Mouse (Mus musculus) spleen, adult 2 months (tissue): ENCODE measurements around the gene Med16. TPM values are rescaled to one million over a fixed set of nuclear protein-coding genes. Genes with fewer than 3 reads are reported as not detected.

ENCODE experiments used
- DNase-seq, 2 experiments: peaks; one replicate each; pipeline versions ENCODE4 v3.0.0 to v3.0.0-alpha.2; 2012 to 2021; ENCODE audit warnings: low spot score in 2 of 2, low read depth in 1 of 2
- H3K27ac ChIP-seq: fragments of 200-500 bp; 2 replicates; pipeline ENCODE4 v1.5.1; 2012; ENCODE audit warnings: low read length, inconsistent platforms; ENCODE audit not compliant: insufficient read depth
- H3K27me3 ChIP-seq: fragments of 200-500 bp; 2 replicates; pipeline ENCODE4 v1.6.1; 2012; ENCODE audit warnings: mild to moderate bottlenecking, moderate library complexity, low read length, inconsistent platforms; ENCODE audit not compliant: control insufficient read depth, insufficient read depth
- H3K36me3 ChIP-seq: fragments of 200-500 bp; 2 replicates; pipeline ENCODE4 v1.6.1; 2012; ENCODE audit warnings: mild to moderate bottlenecking, low read length, inconsistent platforms; ENCODE audit not compliant: control insufficient read depth, insufficient read depth
- H3K4me1 ChIP-seq: fragments of 200-500 bp; 2 replicates; pipeline ENCODE4 v1.6.1; 2011; ENCODE audit warnings: inconsistent platforms; ENCODE audit not compliant: control insufficient read depth, insufficient read depth, insufficient read length
- H3K4me3 ChIP-seq: fragments of 200-500 bp; 2 replicates; pipeline ENCODE4 v1.5.1; 2011; ENCODE audit warnings: mild to moderate bottlenecking, inconsistent platforms; ENCODE audit not compliant: insufficient read depth, insufficient read length; ENCODE audit errors: extremely low read depth
- CTCF ChIP-seq: fragments of 200-500 bp; IDR thresholded peaks from 2 replicates; pipeline ENCODE4 v1.5.1; 2011; ENCODE audit warnings: mild to moderate bottlenecking, inconsistent platforms; ENCODE audit not compliant: insufficient read depth, insufficient read length, insufficient replicate concordance; ENCODE audit errors: extremely low read depth
- POLR2A ChIP-seq: fragments of 200-500 bp; IDR thresholded peaks from 2 replicates; pipeline ENCODE4 v1.6.1; 2011; ENCODE audit warnings: low read depth, low read length, inconsistent platforms
- WGBS: fragments of 180-500 bp; shearing (Covaris S2); methylation state at CpG from one replicate; pipeline ENCODE4 v1.1.7; 2018; 5-methylcytosine and 5-hydroxymethylcytosine counted together
- polyA plus RNA-seq: library from polyadenylated mRNA; depleted of rRNA; stranded (reverse); fragments of >200 nt; gene quantifications from 2 replicates; pipeline ENCODE4 v1.2.3, GENCODE M21; 2012

Med16 gene
- polyA plus RNA-seq, 1 experiment: 46.4 TPM

DNA sequence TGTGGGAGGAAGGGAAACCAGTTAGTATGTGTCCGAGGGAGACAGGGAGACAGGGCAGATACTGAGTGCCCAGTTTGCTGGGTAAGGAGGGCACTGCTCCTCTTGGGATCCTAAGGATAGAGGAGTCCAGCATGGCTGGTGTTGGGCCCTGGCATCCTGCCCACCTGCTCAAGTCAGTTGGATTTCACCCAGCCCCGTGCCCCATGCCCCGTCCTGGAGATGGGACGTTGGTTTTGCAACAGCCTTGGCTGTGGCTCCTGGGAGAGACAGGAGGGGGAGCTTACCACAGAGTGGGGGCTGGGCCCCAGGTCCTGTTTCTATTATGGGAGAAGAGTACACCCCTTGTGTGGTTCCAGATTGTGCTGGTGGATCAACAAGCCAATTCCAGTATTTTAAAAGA, 24.3 kb downstream of the Med16 start:
- no peak for DNase-seq
- Histone ChIP-seq H3K27ac (no peak overlapping the region), H3K27me3 (0 out of 2 replicates have a peak, but pooled peaks cover 2% of the 10 kb centered on the region), H3K36me3 (no peaks in the 10 kb centered on the region), H3K4me3 (no peak overlapping the region), H3K4me1 (peaks cover 10% of the 10 kb centered on the region)
- no peak for TF ChIP-seq CTCF
- TF ChIP-seq POLR2A: no peak
- 18% methylated on average over 4 of the region's 4 CpGs for WGBS

DNA sequence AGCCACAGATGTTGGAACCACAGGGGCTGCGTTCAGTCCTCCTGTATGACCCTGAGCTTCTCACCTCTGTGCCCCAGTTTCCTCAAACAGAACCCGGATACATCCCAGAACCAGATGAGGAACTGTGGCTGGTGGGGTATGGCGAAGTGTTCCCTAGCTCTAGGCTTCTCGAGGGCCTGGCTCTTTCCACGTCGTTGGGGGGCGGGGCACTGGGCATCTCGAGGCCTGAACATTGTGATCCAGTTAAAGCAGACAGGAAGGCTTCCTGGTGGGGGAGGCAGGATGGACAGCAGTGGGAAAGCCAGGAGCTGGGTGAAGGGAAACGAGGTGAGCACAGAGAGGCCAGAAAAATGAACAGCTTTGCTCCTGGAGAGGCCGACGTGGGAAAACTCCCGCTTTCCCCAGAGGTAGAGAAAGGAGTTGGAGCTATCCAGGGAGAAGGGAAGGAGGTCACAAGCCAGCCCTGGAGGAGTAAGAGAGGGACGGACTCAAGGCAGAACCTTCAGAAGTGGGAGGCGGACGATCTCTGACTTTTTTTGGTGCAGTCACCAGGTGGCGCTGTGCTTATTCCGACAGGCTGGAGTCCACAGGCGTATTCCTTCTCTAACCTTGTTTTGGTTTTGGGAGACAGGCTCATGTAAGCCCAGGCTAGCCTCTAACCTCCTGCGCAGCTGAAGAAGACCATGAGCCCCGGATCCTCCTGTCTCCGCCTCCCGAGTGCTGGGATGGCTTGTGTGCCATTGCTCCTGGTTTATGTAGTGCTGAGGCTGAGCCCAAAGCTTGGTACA, 25.2 kb downstream of the Med16 start:
- Histone ChIP-seq H3K4me1 (peaks cover 10% of the 10 kb centered on the region), H3K4me3 (no peak overlapping the region), H3K27me3 (0 out of 2 replicates have a peak, but pooled peaks cover 2% of the 10 kb centered on the region), H3K27ac (no peak overlapping the region), H3K36me3 (no peaks in the 10 kb centered on the region)
- 24% methylated on average over 22 of the region's 22 CpGs for WGBS
- TF ChIP-seq CTCF: peak; percentile 80; the same call in 1 of the 2 replicates
- TF ChIP-seq POLR2A: no peak
- peak; percentile 49 to 69 for DNase-seq

DNA sequence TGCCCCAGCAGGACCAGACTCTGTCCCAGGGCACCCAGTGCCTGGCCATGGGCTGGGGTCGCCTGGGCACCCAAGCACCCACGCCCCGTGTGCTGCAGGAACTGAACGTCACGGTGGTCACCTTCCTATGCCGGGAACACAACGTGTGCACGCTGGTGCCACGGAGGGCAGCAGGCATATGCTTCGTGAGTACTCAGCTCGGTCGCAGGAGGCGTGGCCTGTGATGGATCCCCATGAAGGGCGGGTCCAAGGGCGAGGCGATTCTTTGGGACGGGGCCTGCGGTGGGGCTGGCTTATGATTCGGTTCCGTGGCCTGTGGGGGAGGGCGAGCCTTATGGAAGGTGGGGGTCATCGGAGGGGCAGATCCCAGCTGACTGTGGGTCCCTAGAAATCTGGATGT, 26.7 kb downstream of the Med16 start:
- 0 out of 2 replicates have a peak, but pooled peaks cover 2% of the 10 kb centered on the region for H3K27me3 ChIP-seq
- H3K36me3 ChIP-seq: no peaks in the 10 kb centered on the region
- H3K4me1 ChIP-seq: peaks cover 19% of the 10 kb centered on the region
- no peak overlapping the region for H3K27ac ChIP-seq
- TF ChIP-seq CTCF (no peak), POLR2A (no peak)
- 0 out of 2 replicates have a peak overlapping the region, but pooled peaks have one; percentile 4 for H3K4me3 ChIP-seq
- 6% methylated on average over 22 of the region's 22 CpGs for WGBS
- no peak for DNase-seq

GRCm38 (mm10) chr10:79880721-79881120, 28.0 kb downstream of the Med16 start:
- TF ChIP-seq CTCF (no peak), POLR2A (no peak)
- Histone ChIP-seq H3K36me3 (no peaks in the 10 kb centered on the region), H3K27ac (no peak overlapping the region), H3K4me1 (peaks cover 22% of the 10 kb centered on the region), H3K4me3 (no peak overlapping the region), H3K27me3 (0 out of 2 replicates have a peak, but pooled peaks cover 2% of the 10 kb centered on the region)
- 9% methylated on average over 9 of the region's 9 CpGs for WGBS
- no peak for DNase-seq

DNA sequence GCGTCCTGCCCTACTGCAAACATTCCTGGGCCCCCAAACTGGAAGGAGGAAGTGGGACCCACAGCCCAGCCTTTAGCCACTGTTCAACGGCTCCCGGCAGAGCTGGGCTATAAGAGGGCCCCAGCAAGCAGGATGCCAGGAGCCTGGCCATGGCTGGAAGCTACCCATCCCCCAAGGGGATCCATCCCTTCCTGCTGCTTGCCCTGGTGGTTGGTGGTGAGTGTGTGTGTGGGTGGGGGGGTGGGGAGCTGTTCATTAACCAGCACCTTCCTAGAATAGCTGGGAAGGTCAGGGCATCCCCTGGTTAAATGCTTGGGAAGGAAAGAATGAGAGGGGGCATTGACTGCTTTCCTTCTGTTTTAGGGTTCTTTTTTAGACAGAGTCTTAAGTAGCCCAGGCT, 29.2 kb downstream of the Med16 start:
- no peak overlapping the region for H3K4me3 ChIP-seq
- H3K36me3 ChIP-seq: no peaks in the 10 kb centered on the region
- H3K4me1 ChIP-seq: peaks cover 23% of the 10 kb centered on the region
- DNase-seq: no peak
- no peak for TF ChIP-seq POLR2A
- TF ChIP-seq CTCF: no peak
- WGBS: 17% methylated on average over 3 of the region's 3 CpGs
- H3K27me3 ChIP-seq: 0 out of 2 replicates have a peak, but pooled peaks cover 2% of the 10 kb centered on the region
- H3K27ac ChIP-seq: no peak overlapping the region

DNA sequence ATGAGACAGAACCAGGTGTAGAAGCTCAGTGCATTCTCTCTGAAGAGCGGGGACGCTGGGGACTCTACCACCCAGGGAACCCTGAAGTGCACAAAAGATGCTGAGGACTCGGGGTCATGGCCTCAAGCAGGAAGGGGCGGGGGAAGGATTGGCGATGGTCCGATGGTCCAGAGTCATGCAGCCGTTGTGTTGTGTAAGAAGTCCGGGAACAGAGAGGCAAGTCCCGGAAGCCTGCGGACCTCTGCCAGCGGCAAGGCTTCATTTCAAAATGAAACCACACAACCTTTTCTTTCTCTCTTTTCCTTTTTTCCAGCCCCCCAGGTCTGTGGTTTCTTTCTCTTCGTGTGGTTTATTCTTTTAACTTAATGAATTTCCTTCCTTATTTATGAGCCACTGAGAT, 31.0 kb downstream of the Med16 start:
- Histone ChIP-seq H3K4me1 (peaks cover 32% of the 10 kb centered on the region), H3K36me3 (no peaks in the 10 kb centered on the region), H3K4me3 (peak overlapping the region; percentile 27), H3K27ac (no peak overlapping the region), H3K27me3 (peaks cover 10% of the 10 kb centered on the region)
- TF ChIP-seq CTCF: no peak
- no peak for TF ChIP-seq POLR2A
- no peak for DNase-seq
- 2% methylated on average over 12 of the region's 12 CpGs for WGBS

- H3K4me1 ChIP-seq: peaks cover 31% of the 10 kb centered on the region
- WGBS: 0% methylated on average over 1 of the region's 1 CpGs
- DNase-seq: no peak
- H3K36me3 ChIP-seq: no peaks in the 10 kb centered on the region
- peaks cover 10% of the 10 kb centered on the region for H3K27me3 ChIP-seq
- no peak for TF ChIP-seq POLR2A
- no peak overlapping the region for H3K27ac ChIP-seq
- no peak overlapping the region for H3K4me3 ChIP-seq
Measured at GRCm38 (mm10) chr10:79877174-79877573, 31.5 kb downstream of the Med16 start.
